Mouse (Mus musculus) intestine, embryonic 14.5 days (tissue): ENCODE results near the gene Dvl1. TPM values are rescaled to one million over a fixed set of nuclear protein-coding genes. Genes with fewer than 3 reads are reported as not detected.

Experiments
- ATAC-seq: fragments of 200-750 bp; cut with Nextera tagmentation; replicated peaks from 2 replicates; pipeline ENCODE4 v1.8.0; 2017; ENCODE audit warnings: low read depth, moderate number of reproducible peaks, moderate TSS enrichment, moderate library complexity; ENCODE audit not compliant: low FRiP score, low TSS enrichment
- DNase-seq: peaks from one replicate; pipeline ENCODE4 v3.0.0-alpha.2; 2018; ENCODE audit warnings: low spot score
- H3K27ac ChIP-seq: fragments of 300-500 bp; sonication (generic); 2 replicates; pipeline ENCODE4 v1.5.1; 2014; ENCODE audit warnings: low read depth, mild to moderate bottlenecking, control low read depth
- H3K27me3 ChIP-seq: fragments of 300-500 bp; sonication (generic); replicated peaks from 2 replicates; pipeline ENCODE4 v1.6.1; 2014; ENCODE audit warnings: low read length, control low read depth; ENCODE audit not compliant: control insufficient read depth, insufficient read depth
- H3K36me3 ChIP-seq: fragments of 300-500 bp; sonication (generic); 2 replicates; pipeline ENCODE4 v1.6.1; 2014; ENCODE audit warnings: low read length, control low read depth; ENCODE audit not compliant: control insufficient read depth, insufficient read depth
- H3K4me1 ChIP-seq: fragments of 300-500 bp; sonication (generic); replicated peaks from 2 replicates; pipeline ENCODE4 v1.6.1; 2014; ENCODE audit warnings: low read length, control low read depth, mixed read lengths; ENCODE audit not compliant: control insufficient read depth, insufficient read depth
- H3K4me2 ChIP-seq: fragments of 300-500 bp; sonication (generic); 2 replicates; pipeline ENCODE4 v1.6.1; 2014; ENCODE audit warnings: low read length
- H3K4me3 ChIP-seq: fragments of 300-500 bp; sonication (generic); 2 replicates; pipeline ENCODE4 v1.5.1; 2014; ENCODE audit warnings: low read depth, low read length, control low read depth, mixed read lengths
- H3K9ac ChIP-seq: fragments of 300-500 bp; sonication (generic); 2 replicates; pipeline ENCODE4 v1.6.1; 2014; ENCODE audit warnings: mild to moderate bottlenecking, low read length
- H3K9me3 ChIP-seq: fragments of 300-500 bp; sonication (generic); 2 replicates; pipeline ENCODE4 v1.6.1; 2016; ENCODE audit warnings: low read length, control low read depth; ENCODE audit not compliant: control insufficient read depth
- WGBS: fragments of 180-500 bp; shearing (Covaris S2); extraction: QIAGEN DNeasy Blood & Tissue Kit; methylation state at CpG from one replicate; pipeline ENCODE4 v1.1.7; 2014; 5-methylcytosine and 5-hydroxymethylcytosine counted together
- polyA plus RNA-seq: library from polyadenylated mRNA; unstranded; fragments of >200 nt; fragmentation: Nextera tagmentation; extraction: Ambion mirVana; gene quantifications from 2 replicates; pipeline ENCODE4 v1.2.1, GENCODE M21; 2014

Gene Dvl1
- polyA plus RNA-seq, 1 experiment from 2014 or later, result 7.3 TPM

DNA sequence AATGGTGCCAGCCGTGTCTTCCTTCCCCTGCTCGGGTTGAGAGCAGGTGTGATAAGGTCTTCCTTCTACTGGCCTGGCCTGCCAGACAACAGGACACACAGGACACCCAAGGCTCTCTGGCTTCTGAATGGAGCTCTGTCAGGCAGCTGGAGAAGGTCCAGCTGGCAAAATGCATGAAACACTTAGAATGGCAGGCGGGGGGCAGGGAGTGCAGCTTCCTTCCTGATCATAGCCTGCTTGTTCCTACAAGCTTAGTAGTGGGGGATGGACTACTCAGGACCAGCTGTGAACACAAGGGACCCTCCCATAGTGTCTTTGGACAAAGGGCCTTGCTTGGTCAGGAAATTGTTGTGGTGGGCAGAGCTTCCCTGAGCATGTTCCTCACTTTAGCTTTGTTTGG is 54.0 kb downstream of the Dvl1 start:
- ATAC-seq (no peak), DNase-seq (no peak)
- Histone ChIP-seq H3K4me3 (no peak overlapping the region), H3K36me3 (peaks cover 73% of the 10 kb centered on the region), H3K9me3 (no peaks in the 10 kb centered on the region), H3K9ac (no peak overlapping the region), H3K27me3 (no peaks in the 10 kb centered on the region), H3K4me1 (no peaks in the 10 kb centered on the region), H3K27ac (no peak overlapping the region), H3K4me2 (no peak overlapping the region)
- 64% methylated on average over 3 of the region's 3 CpGs for WGBS

DNA sequence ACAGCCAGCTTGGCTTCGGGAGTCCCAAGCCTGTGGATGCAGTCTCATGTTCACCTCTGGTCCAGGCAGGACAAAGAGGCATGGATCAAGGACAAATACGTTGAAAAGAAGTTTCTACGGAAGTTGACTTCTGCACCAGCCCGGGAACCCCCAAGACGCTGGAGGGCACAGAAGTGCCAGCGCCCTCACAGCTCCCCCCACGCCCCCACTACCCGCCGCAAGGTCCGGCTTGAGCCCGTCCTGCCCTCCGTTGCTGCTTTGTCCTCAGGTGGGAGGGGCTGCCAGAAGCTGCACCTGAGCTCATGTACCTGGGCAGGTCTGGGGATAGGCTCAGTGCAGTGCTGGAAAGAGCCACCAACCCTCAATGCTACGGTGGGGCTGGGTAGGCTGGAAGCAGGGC is 56.0 kb downstream of the Dvl1 start:
- Histone ChIP-seq H3K4me3 (no peak overlapping the region), H3K36me3 (peaks cover 64% of the 10 kb centered on the region)
- 93% methylated on average over 13 of the region's 13 CpGs for WGBS

DNA sequence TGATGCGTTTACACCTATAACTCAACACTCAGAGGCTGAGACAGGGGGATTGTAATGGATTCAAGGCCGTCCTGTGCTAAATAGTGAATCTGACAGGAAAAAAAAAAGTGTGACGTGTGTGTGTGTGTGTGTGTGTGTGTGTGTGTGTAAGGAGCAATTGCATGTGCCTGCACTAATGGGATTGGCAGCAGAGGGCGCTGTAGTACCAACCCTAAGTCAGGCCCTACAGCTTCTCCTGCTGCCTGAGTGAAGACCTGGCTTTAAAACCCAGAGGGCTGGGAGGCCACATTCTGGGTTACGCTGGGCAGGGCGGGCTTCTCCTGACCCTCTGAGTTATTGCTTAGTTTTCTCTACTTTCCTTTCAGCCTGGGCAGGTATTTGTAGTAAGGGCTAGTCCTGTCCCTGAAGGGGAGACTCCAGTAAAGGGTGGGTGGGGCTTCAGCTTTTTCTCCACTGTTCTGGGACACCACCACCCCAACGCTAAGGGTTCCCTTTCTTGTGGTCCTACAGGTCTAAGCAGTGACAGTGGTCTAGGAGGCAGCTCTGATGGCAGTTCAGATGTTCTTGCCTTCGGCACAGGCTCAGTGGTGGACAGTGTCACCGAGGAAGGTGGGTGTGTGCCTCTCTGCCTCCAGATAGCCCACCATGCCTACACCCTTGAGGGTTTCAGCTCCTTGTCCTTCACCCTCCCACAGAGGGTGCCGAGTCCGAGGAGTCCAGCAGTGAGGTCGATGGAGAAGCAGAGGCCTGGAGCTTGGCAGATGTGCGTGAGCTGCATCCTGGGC is 57.3 kb downstream of the Dvl1 start:
- no peaks in the 10 kb centered on the region for H3K4me1 ChIP-seq
- 92% methylated on average over 13 of the region's 13 CpGs for WGBS
- peaks cover 59% of the 10 kb centered on the region for H3K36me3 ChIP-seq
- no peaks in the 10 kb centered on the region for H3K27me3 ChIP-seq
- no peaks in the 10 kb centered on the region for H3K9me3 ChIP-seq
- DNase-seq, result no peak
- H3K4me2 ChIP-seq, result no peak overlapping the region
- H3K9ac ChIP-seq, result no peak overlapping the region
- no peak overlapping the region for H3K4me3 ChIP-seq
- H3K27ac ChIP-seq, result no peak overlapping the region
- no peak for ATAC-seq

More for the DNA sequence above, 56.0 kb downstream of the Dvl1 start:
- no peaks in the 10 kb centered on the region for H3K27me3 ChIP-seq
- H3K4me2 ChIP-seq, result no peak overlapping the region
- H3K9ac ChIP-seq, result no peak overlapping the region
- no peak overlapping the region for H3K27ac ChIP-seq
- DNase-seq (no peak), ATAC-seq (no peak)
- H3K4me1 ChIP-seq, result no peaks in the 10 kb centered on the region
- H3K9me3 ChIP-seq, result no peaks in the 10 kb centered on the region

DNA sequence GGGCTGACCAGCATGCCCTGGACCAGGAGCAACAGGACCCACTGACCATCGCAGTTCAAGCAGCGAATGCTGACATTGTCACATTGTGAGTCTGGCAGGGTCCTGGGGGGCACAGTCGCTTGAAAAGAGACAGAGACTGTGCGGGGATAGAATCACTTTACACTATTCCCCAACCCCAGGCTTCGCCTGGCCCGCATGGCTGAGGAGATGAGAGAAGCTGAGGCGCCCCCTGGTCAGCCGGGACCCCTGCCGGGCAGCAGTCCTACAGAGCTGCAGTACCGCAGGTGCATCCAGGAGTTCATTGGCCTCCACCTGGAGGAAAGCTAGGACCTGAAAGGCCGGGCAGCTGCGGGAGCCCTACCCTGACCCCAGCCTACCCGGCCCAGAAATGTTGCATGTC is 58.4 kb downstream of the Dvl1 start:
- ATAC-seq (no peak), DNase-seq (no peak)
- H3K4me1 ChIP-seq, result no peaks in the 10 kb centered on the region
- 90% methylated on average over 13 of the region's 13 CpGs for WGBS
- no peak overlapping the region for H3K4me2 ChIP-seq
- H3K36me3 ChIP-seq, result peaks cover 50% of the 10 kb centered on the region
- no peaks in the 10 kb centered on the region for H3K9me3 ChIP-seq
- H3K4me3 ChIP-seq, result no peak overlapping the region
- H3K27me3 ChIP-seq, result no peaks in the 10 kb centered on the region
- H3K27ac ChIP-seq, result no peak overlapping the region
- H3K9ac ChIP-seq, result no peak overlapping the region

DNA sequence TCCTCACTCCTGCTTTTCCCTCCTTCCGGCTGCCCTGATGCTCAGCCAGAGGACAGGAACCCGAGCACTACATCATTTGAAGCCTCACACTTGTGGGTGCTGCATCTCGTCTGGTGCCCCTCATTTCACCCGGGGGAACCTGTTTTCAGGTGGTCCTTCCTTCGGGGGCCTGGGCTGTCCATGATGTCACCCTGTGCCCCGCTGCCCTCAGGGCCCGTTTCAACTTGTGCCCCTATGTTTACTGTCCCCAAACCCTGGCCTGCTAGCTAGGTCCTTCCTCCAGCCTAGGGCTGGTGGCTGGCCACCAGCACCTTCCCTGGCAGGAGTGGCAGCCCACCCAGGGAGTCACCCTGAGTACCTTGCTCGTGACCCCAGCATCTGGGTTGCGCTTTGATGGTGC is 58.9 kb downstream of the Dvl1 start:
- no peaks in the 10 kb centered on the region for H3K9me3 ChIP-seq
- ATAC-seq (no peak), DNase-seq (no peak)
- 77% methylated on average over 9 of the region's 9 CpGs for WGBS
- H3K27ac ChIP-seq, result no peak overlapping the region
- no peaks in the 10 kb centered on the region for H3K27me3 ChIP-seq
- H3K4me1 ChIP-seq, result no peaks in the 10 kb centered on the region
- no peak overlapping the region for H3K4me3 ChIP-seq
- no peak overlapping the region for H3K9ac ChIP-seq
- H3K4me2 ChIP-seq, result no peak overlapping the region
- peaks cover 45% of the 10 kb centered on the region for H3K36me3 ChIP-seq

DNA sequence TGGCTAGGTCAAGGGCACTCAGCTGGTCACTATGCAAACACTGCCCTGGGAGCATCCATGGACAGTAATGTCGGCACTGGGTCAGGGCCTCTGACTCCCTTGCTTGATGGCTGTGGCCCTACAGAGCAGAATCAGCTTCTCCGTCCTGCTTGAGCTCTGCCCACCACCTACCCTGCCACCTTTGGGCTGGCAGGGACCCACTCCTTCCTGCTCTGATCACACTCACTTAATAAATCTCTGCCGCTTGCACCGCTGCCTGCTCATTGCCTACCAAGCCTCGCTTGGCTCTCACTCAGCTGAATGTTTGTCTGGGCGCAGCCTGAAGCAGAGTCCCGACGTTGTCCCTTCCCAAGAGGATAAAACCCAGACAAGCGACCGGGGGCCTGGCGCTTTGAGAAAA is 59.8 kb downstream of the Dvl1 start:
- H3K9ac ChIP-seq, result no peak overlapping the region
- H3K4me3 ChIP-seq, result no peak overlapping the region
- peaks cover 36% of the 10 kb centered on the region for H3K36me3 ChIP-seq
- no peak overlapping the region for H3K4me2 ChIP-seq
- no peaks in the 10 kb centered on the region for H3K4me1 ChIP-seq
- WGBS, result 78% methylated on average over 11 of the region's 11 CpGs
- H3K27me3 ChIP-seq, result no peaks in the 10 kb centered on the region
- ATAC-seq (no peak), DNase-seq (no peak)
- H3K9me3 ChIP-seq, result no peaks in the 10 kb centered on the region
- H3K27ac ChIP-seq, result no peak overlapping the region

DNA sequence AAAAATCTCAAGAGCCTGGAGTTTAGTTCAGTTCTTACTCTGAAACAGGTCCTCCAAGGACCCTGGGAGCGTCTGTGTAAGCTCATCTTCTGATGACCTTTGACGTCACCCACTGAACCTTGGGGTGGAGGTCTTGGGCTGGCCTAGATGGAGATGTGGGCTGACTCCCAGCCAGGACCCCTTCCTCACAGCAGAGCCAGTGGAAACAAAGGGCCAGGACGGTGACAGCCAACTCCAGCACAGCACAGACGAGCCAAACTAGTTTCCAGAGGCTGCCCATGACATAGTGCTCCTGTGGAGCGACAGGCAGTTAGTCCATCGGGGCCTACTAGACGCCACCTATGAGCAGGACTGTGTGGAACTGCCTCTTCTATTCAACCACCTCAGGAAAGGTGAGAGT is 61.1 kb downstream of the Dvl1 start:
- DNase-seq, result no peak
- no peak for ATAC-seq
- Histone ChIP-seq H3K4me2 (no peak overlapping the region), H3K9ac (no peak overlapping the region), H3K27ac (no peak overlapping the region), H3K4me1 (no peaks in the 10 kb centered on the region), H3K36me3 (peaks cover 23% of the 10 kb centered on the region), H3K4me3 (no peak overlapping the region), H3K27me3 (no peaks in the 10 kb centered on the region), H3K9me3 (no peaks in the 10 kb centered on the region)
- WGBS, result 79% methylated on average over 7 of the region's 7 CpGs

DNA sequence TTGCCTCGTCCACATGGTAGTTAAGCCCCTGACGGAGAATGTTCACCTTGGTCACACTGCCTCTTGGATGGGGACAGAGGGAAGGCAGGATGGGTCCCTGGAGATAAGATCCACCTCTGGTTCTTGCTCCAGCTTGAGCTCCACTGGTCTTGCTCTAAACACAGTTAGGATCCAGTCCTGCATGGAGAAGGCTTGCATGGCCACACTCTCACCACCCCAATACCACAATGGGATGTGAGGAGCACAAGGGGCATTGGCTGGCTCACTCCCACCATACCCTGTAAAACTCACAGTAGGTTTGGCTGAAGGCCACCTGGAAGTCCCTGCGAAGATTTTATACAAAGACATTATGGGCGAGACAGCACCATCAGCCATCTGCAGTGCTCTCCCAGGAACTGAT is 61.5 kb downstream of the Dvl1 start:
- ATAC-seq (no peak), DNase-seq (no peak)
- Histone ChIP-seq H3K4me3 (no peak overlapping the region), H3K27me3 (no peaks in the 10 kb centered on the region), H3K9me3 (no peaks in the 10 kb centered on the region), H3K4me1 (no peaks in the 10 kb centered on the region), H3K27ac (no peak overlapping the region), H3K4me2 (no peak overlapping the region), H3K36me3 (peaks cover 19% of the 10 kb centered on the region), H3K9ac (no peak overlapping the region)
- WGBS, result 91% methylated on average over 4 of the region's 4 CpGs
